Mouse (Mus musculus) gastrocnemius, postnatal 10 days (tissue): ENCODE measurements at regions not wholly inside any gene's neighbourhood (a gene's known extent, or its start where the extent isn't known, plus 50 kb on each side); places are given as distances from the start of the nearest gene placed in this dataset.

Experiments used
- DNase-seq: peaks from one replicate; pipeline ENCODE4 v3.0.0; 2021; ENCODE audit warnings: mixed read lengths

GRCm38 (mm10) chr13:99780751-99781460 is 120.0 kb downstream of the Cartpt start:
- DNase-seq = no peak

DNA sequence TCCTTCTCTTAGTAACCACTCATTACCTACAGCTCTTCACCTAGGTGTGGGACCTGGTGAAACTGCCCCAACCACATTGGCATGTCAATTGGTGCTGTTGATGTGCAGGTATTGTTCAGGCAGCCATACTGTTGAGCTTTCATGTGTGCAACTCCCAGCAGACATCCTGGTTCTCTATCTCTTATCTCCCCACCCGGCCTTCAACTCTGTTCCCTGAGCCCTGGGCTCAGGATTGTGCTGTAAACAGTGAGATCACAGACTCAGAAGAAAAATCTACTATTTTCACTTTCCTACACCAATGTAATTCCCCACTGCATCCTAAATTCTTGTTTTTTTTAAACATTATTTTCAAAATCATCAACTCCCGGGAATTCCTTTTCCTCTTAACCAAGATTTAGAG is 122.1 kb downstream of the Cartpt start:
- DNase-seq = no peak

DNA sequence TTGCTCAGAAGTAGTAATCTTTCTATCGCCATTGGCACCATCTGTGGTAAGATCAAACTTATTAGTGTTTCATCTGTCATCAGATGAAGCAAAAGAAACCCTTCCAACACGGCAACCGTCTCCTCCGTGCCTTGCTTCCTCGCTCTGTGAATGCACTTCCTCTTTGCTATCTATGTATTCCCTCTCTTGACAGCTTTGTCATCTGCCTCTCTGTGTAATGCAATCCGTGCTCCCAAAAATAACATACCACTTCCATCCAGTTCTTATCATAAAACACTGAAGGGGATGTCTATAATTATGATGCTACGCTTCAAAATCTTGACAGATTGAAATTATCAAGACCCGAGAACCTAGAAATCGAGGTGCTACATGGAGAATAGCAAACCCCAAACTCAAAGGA is 123.2 kb downstream of the Cartpt start:
- no peak for DNase-seq

DNA sequence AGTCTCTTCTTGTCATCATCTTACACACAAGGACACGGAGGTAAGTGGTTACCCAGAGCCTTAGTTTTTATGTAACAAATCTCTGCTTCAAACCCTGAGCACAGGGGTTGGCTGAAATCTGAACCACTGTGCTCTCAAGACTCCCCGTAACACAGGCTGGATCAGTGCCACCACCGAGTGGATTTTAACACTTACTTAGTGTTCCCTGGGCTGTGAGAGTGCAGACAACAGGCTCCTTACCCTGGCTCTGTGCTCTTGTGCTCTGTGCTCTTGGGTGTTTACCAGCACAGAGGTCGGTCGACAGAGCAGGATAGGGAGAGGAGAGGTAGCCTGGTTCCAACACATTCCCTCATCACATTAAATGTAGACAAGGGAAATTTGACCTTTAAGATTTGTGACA is 134.9 kb downstream of the Cartpt start:
- DNase-seq = peak; percentile 38

DNA sequence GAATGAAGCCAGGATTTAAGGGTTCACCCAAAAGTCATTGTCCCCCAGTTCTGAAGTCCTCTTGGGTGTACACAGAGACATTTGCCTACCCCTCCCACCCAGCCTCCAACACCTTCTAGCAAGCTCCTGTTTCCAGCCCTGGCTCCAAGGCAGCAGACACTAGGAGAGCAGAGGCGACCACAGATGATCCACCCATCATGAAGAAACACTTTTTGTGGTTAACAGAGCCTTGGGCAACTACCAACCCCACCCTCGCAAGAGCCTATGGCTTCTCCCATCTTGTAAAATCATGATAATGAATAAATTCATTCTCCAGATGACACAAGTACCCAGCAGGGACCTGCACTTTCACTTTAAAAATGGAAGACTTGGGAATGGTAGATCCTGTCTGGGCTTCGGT is 136.1 kb downstream of the Cartpt start:
- no peak for DNase-seq

DNA sequence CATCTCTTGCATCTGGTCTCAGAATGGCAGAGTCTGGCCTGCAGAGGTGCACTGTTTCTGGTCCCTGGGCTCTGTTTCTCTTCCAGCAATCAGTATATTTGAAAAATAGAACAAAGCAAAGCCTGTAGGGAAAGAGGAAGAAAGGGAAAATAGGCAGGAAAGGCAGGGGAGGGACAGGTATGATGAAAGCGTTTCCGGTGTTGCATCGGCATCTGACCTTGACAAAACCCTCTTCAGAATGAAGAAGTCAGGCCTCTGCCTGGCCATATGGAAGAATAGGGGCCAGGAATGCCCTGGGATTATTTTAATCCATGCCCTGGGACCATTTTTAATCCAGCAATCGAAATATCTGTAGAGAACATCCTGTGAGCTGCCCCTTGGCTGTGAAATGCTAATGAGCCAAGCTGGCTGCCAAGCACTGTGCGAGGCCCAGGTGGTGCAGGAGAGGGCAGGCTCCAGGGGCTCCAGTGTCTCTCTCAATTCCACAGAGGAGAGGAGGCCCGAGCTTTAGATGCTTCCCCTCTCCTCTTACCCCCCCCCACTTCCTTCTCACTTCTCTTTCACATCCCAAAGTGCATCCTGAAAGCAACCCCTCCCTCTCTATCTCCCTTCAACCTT is 136.7 kb downstream of the Cartpt start:
- DNase-seq = no peak

- DNase-seq = no peak
Observed at GRCm38 (mm10) chr13:99761843-99762242, 139.0 kb downstream of the Cartpt start.

DNA sequence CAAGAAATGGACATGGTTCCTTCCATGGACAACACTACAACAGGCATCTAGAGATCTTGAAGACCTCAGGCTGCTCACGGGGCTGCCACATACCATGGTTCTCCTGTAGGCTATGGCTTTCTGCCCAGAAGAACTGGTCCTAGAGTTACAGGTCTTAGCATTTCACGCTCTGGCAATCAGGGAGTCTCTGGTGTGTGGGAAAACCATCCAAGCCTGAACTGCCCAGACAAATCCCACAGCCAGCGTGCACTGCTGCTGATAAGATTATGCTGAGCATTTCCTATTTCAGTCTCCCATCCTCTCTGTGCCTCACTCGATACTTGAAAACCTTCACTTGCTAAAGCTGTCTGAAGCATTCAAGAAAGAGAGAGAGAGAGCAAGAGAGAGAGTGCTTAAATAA is 139.5 kb downstream of the Cartpt start:
- DNase-seq = no peak

DNA sequence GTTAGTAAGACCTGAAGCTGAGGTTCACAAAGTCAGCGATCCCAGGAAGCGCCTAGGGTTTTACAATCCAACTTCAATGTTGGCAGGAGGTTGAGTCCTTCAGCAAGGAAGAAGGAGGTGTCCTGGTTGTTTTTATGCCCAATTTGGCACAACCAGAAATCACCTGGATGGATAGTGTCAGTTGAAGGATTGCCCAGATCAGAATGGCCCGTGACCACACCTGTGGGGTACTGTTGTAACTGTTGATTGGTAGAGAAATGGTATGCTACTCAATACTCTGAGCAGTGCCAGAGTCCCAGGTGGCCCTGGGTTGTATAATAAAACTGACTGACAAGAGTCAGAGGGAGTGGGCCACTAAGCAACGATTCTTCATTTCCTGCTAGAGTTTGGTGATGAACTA is 140.2 kb downstream of the Cartpt start:
- no peak for DNase-seq

DNA sequence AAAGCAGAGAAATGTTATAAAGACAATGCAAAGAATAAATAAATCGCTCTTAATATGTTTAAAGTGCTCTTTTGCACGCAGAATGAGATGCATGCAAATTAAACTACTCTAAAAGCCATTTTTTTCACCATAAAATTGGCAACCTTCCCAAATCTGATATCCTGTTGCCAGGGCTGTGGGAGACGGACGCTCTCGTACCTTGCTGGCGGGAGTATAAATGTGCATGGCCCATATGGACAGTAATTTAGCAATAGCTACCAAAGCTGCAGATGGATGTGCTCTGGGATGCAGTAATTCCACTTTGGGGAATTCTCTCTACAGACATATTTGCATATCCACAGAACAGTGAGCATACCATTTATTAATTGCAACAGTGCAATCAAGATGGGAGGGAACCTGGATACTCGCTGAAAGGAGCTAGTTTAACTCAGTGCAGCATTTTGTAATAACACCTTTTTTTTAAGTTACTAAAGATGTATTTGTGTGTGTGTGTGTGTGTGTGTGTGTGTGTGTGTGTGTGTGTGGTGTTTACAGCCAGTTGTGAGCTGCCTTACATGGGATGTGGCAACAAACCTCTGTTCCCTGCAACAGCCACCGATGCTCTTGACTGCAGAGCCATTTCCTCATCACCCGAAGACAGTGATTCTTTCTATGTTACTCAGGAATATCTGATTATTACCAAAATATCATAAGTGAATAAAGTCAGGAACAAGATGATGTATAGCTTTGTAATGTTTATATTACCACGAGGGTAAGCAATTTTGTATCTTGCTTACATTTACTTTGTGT is 141.4 kb downstream of the Cartpt start:
- DNase-seq = no peak

- no peak for DNase-seq
Observed at GRCm38 (mm10) chr13:99754701-99755100, 146.2 kb downstream of the Cartpt start.

DNA sequence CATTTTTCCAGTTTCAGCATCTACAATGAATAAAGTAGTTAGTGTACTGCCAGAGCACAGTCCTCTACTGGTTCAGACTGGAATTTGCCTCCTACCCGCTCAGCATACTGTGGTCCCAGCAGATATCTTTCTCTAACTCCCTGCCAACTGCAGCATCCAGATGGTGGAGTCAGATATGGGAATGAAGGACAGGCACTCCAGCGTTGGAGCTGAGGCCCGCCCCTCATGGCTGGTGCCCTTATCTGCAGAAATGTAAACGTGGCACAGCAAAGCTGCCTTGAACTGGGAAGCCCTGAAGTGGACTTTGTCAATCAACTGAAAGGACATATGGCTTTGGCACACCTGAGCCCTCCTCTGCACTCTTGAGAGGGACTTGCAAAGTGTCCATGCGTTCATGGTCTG is 146.6 kb downstream of the Cartpt start:
- DNase-seq = no peak

GRCm38 (mm10) chr13:99753526-99753925 is 147.4 kb downstream of the Cartpt start:
- no peak for DNase-seq

GRCm38 (mm10) chr13:99750729-99751128 is 150.2 kb downstream of the Cartpt start:
- DNase-seq = no peak

GRCm38 (mm10) chr13:99749342-99749741 is 151.5 kb downstream of the Cartpt start:
- DNase-seq = no peak

DNA sequence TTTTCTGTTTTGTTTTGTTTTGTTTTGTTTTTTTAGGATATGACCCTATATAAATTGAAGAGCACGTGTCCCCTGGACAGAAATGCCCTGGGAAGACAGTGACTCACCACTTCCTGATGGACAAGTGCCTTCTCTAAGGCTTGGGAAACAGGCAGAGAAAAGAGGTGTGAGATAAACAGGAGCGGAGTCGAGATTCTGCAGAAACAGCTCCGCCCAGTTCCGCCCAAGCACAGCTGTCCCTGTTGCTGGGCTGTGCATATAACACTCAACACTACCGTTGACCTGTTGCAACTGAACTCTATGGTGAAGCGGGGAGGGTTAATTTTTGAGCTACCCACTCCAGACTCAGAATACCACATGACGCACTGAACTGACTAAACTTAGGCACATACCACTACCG is 152.8 kb downstream of the Cartpt start:
- no peak for DNase-seq

GRCm38 (mm10) chr13:99745526-99745925 is 155.4 kb downstream of the Cartpt start:
- DNase-seq = no peak

GRCm38 (mm10) chr13:99744790-99745120 is 156.1 kb downstream of the Cartpt start:
- no peak for DNase-seq

GRCm38 (mm10) chr13:99743952-99744789 is 156.7 kb downstream of the Cartpt start:
- DNase-seq = no peak

DNA sequence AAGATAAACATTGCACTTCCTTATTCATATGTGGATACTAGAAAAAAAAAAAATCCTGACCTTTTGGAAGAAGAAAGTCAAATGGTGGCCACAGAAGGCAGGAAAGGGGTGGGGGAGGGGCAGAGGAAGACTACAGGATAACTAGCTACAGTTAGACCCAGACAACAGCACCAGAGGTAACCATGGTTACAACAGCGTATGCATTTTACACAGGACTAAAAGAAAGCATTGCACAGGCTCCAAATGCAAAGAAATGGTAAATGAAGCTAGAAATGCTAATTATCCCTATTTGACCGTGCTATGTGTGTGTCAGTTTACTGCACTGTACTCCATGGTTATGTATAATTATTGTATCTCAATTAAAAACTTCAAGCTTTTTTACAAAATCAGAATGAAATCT is 158.4 kb downstream of the Cartpt start:
- DNase-seq = no peak

- DNase-seq = no peak
Observed at GRCm38 (mm10) chr13:99741981-99742380, 158.9 kb downstream of the Cartpt start.

- no peak for DNase-seq
Observed at GRCm38 (mm10) chr13:99739420-99739819, 161.5 kb downstream of the Cartpt start.

GRCm38 (mm10) chr13:99737271-99737670 is 163.6 kb downstream of the Cartpt start:
- DNase-seq = no peak
